Mouse (Mus musculus): Measurements from ENCODE around the gene Calhm4. TPM values are rescaled to one million over a fixed set of nuclear protein-coding genes. Genes with fewer than 3 reads are reported as not detected.
A peak's percentile ranks its signal among the peaks of the same experiment; 100 is the strongest.
"Not testable (repeated sequence)": the region's sequence is repeated elsewhere in the genome, so short reads cannot be mapped to it uniquely, and the experiment has no call there.

The Calhm4 gene
- polyA plus RNA-seq, 1 experiment from 2014 or later, result not detected

DNA sequence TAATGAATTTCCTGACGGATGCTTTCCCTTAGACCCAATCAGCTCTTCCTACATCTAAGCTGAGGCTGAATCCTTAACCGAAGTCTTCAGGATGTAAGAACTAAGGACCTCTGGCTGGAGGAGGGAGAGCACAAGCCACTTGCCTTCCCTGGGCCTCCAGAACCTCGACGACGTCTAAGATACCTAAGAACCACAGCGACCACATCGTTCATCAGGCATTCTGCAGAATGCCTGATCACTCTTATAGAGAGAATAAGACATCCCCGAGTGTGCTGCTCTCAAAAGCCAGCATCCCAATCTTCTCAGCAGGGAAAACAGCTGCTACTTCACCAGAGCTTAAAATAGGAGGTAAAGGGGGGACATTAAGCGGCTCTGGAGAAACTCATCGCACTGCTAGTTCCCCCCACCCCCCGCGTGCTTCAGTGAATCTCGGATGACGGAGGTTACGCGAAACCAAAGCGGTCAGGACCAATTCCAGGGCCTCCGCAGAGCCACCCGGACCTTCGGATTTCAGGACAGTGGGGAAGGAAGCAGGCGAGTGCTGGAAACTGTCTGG is 25.3 kb downstream of the Calhm4 start:
- DNase-seq (ENCODE audit: low spot score), result no peak
- H3K4me1 ChIP-seq (replicated peaks; ENCODE audit: control insufficient read depth, insufficient read depth, low read length), result no peaks in the 10 kb centered on the region
- WGBS, result under 1% methylated on average over 21 of the region's 21 CpGs
- no peak for ATAC-seq (ENCODE audit: low FRiP score)
- no peaks in the 10 kb centered on the region for H3K9me3 ChIP-seq (ENCODE audit: control insufficient read depth, low read length)
- peak overlapping the region; percentile 91 for H3K9ac ChIP-seq (ENCODE audit: low read depth, low read length)
- H3K27me3 ChIP-seq (ENCODE audit: control insufficient read depth, insufficient read depth, low read length), result no peaks in the 10 kb centered on the region
- peak overlapping the region; percentile 61 for H3K4me2 ChIP-seq (replicated peaks; ENCODE audit: low read depth, low read length)
- no peaks in the 10 kb centered on the region for H3K36me3 ChIP-seq (ENCODE audit: control insufficient read depth, insufficient read depth, low read length)
- peak overlapping the region; percentile 89 for H3K4me3 ChIP-seq (ENCODE audit: low read depth, low read length)
- peak overlapping the region; percentile 91 for H3K27ac ChIP-seq (ENCODE audit: low read depth, low read length)

DNA sequence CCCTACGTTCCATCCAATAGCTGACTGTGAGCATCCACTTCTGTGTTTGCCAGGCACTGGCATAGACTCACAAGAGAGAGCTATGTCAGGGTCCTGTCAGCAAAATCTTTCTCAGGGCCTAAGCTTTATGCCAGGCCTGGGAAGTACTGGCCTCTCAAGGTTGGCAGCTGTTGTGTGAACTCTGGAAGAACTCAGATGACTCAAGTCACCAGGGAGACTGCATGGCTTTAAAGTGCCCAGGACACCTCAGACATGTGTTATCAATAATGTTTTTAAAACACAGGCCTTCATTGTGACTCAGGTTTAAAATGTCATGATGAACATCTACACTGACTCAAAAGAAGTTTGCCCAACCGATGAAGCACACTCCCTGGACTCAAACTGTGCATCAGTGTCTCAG is 30.9 kb downstream of the Calhm4 start:
- no peak for DNase-seq (ENCODE audit: low spot score)
- WGBS, result 85% methylated on average over 2 of the region's 2 CpGs

DNA sequence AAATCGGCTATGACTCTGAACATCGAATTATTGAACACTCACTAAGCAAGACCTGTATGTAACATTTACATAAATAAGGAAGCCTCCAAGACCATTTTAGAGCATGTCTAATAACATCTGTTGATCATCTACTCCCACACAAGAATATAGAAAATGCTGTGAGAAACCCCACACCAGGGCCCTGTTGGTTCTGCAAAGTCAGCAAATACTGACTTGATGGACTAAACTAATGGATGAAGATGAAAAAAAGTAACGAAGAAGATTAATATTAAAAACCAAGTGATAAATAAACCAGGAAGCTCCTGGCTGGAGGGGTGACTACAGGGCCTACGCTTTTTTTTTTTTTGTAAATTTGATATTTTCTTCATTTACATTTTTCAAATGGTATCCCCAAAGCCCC is 31.5 kb downstream of the Calhm4 start:
- Histone ChIP-seq H3K27me3 (ENCODE audit: control insufficient read depth, insufficient read depth, low read length) (no peaks in the 10 kb centered on the region), H3K4me1 (replicated peaks; ENCODE audit: control insufficient read depth, insufficient read depth, low read length) (no peaks in the 10 kb centered on the region), H3K27ac (ENCODE audit: low read depth, low read length) (no peak overlapping the region), H3K36me3 (ENCODE audit: control insufficient read depth, insufficient read depth, low read length) (no peaks in the 10 kb centered on the region), H3K9ac (ENCODE audit: low read depth, low read length) (no peak overlapping the region), H3K4me3 (ENCODE audit: low read depth, low read length) (no peak overlapping the region), H3K4me2 (replicated peaks; ENCODE audit: low read depth, low read length) (no peak overlapping the region), H3K9me3 (ENCODE audit: control insufficient read depth, low read length) (no peaks in the 10 kb centered on the region)
- DNase-seq (ENCODE audit: low spot score) (no peak), ATAC-seq (ENCODE audit: low FRiP score) (no peak)
- 96% methylated on average over 4 of the region's 4 CpGs for WGBS

More for the DNA sequence above, 30.9 kb downstream of the Calhm4 start:
- Histone ChIP-seq H3K36me3 (ENCODE audit: control insufficient read depth, insufficient read depth, low read length) (no peaks in the 10 kb centered on the region), H3K27ac (ENCODE audit: low read depth, low read length) (no peak overlapping the region), H3K9ac (ENCODE audit: low read depth, low read length) (no peak overlapping the region), H3K4me3 (ENCODE audit: low read depth, low read length) (no peak overlapping the region), H3K4me2 (replicated peaks; ENCODE audit: low read depth, low read length) (no peak overlapping the region), H3K4me1 (replicated peaks; ENCODE audit: control insufficient read depth, insufficient read depth, low read length) (no peaks in the 10 kb centered on the region), H3K9me3 (ENCODE audit: control insufficient read depth, low read length) (no peaks in the 10 kb centered on the region), H3K27me3 (ENCODE audit: control insufficient read depth, insufficient read depth, low read length) (no peaks in the 10 kb centered on the region)
- ATAC-seq (ENCODE audit: low FRiP score), result no peak

DNA sequence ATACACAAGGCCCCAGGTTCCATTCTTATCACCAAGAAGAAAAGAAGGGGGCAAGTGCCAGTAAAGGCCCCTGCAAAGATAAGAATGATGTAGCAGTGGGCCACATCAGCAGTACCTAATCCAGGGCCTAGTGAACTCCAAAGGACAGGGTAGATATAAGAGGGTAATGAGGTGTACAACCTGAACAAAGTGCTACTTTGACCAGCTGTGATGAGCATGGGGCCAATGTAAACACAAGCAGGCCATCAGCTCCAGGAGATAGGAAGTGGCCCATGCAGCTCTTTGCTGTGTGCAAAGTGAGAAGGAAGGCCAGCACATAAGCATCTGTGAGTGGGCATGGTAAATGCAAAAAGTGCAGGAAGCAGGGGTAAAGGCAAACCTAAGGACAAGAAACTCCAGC is 45.7 kb downstream of the Calhm4 start:
- no peaks in the 10 kb centered on the region for H3K27me3 ChIP-seq (ENCODE audit: control insufficient read depth, insufficient read depth, low read length)
- no peaks in the 10 kb centered on the region; the same call in 1 of the 2 replicates for H3K36me3 ChIP-seq (ENCODE audit: control insufficient read depth, insufficient read depth, low read length)
- DNase-seq (ENCODE audit: low spot score), result no peak
- no peaks in the 10 kb centered on the region for H3K9me3 ChIP-seq (ENCODE audit: control insufficient read depth, low read length)
- no peaks in the 10 kb centered on the region for H3K4me1 ChIP-seq (replicated peaks; ENCODE audit: control insufficient read depth, insufficient read depth, low read length)
- H3K4me2 ChIP-seq (replicated peaks; ENCODE audit: low read depth, low read length), result no peak overlapping the region
- no peak overlapping the region for H3K9ac ChIP-seq (ENCODE audit: low read depth, low read length)
- no peak overlapping the region for H3K27ac ChIP-seq (ENCODE audit: low read depth, low read length)
- no peak for ATAC-seq (ENCODE audit: low FRiP score)
- no peak overlapping the region for H3K4me3 ChIP-seq (ENCODE audit: low read depth, low read length)

DNA sequence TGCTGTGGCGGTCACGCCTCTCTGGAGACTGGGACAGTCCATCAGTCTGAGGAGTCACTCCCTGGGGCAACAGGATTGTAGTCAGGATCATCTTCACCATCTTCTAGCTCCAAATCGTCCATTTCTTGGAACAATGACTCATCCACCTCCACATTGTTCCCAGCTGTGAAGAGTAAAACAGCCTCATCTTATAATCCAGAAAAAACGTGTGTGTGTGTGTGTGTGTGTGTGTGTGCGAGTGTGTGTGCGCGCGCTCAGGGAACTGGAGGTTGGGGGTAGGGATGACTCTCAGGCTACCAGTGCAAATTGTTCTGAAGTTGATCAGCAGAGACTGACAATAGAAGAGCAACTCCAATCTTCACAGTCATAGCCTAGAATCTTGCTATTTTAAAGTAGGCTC is 47.4 kb downstream of the Calhm4 start:
- H3K27me3 ChIP-seq (ENCODE audit: control insufficient read depth, insufficient read depth, low read length); H3K4me2 ChIP-seq (replicated peaks; ENCODE audit: low read depth, low read length); ATAC-seq (ENCODE audit: low FRiP score); DNase-seq (ENCODE audit: low spot score); H3K27ac ChIP-seq (ENCODE audit: low read depth, low read length); H3K4me3 ChIP-seq (ENCODE audit: low read depth, low read length); H3K9ac ChIP-seq (ENCODE audit: low read depth, low read length); H3K9me3 ChIP-seq (ENCODE audit: control insufficient read depth, low read length); H3K4me1 ChIP-seq (replicated peaks; ENCODE audit: control insufficient read depth, insufficient read depth, low read length); H3K36me3 ChIP-seq (ENCODE audit: control insufficient read depth, insufficient read depth, low read length): not testable (repeated sequence)
- WGBS, result 91% methylated on average over 6 of the region's 8 CpGs

Other genes with a start within 250 kb of the Calhm4 start
- gene Sult3a1, start 186.6 kb downstream of the Calhm4 start, polyA plus RNA-seq (2014; fragmentation: Nextera tagmentation; extraction: Ambion mirVana), result not detected in 2 replicates
- 1.2 and 1.4 TPM in 2 replicates for gene Rsph4a, start 139.2 kb downstream of the Calhm4 start, polyA plus RNA-seq (2014; fragmentation: Nextera tagmentation; extraction: Ambion mirVana)
- gene Zup1, start 93.0 kb downstream of the Calhm4 start, polyA plus RNA-seq (2014; fragmentation: Nextera tagmentation; extraction: Ambion mirVana), result 24.9 and 27.9 TPM in 2 replicates
- 164 and 176 TPM in 2 replicates for gene Rwdd1, start 24.7 kb downstream of the Calhm4 start, polyA plus RNA-seq (2014; fragmentation: Nextera tagmentation; extraction: Ambion mirVana)
- not detected in 2 replicates for gene Trappc3l, start 6.7 kb downstream of the Calhm4 start, polyA plus RNA-seq (2014; fragmentation: Nextera tagmentation; extraction: Ambion mirVana)
- 0.03 and 0.15 TPM in 2 replicates for gene Calhm5, start 52.2 kb upstream of the Calhm4 start, polyA plus RNA-seq (2014; fragmentation: Nextera tagmentation; extraction: Ambion mirVana)
- 0.40 and 0.42 TPM in 2 replicates for gene Calhm6, start 83.7 kb upstream of the Calhm4 start, polyA plus RNA-seq (2014; fragmentation: Nextera tagmentation; extraction: Ambion mirVana)
- 22.2 and 25.6 TPM in 2 replicates for gene Dse, start 163.4 kb upstream of the Calhm4 start, polyA plus RNA-seq (2014; fragmentation: Nextera tagmentation; extraction: Ambion mirVana)
- 80.5 and 82.8 TPM in 2 replicates for gene Tspyl1, start 237.9 kb upstream of the Calhm4 start, polyA plus RNA-seq (2014; fragmentation: Nextera tagmentation; extraction: Ambion mirVana)

Data from hindbrain, embryonic 11.5 days (tissue).